Mouse (Mus musculus) R1 (cell line): Measurements from ENCODE around the gene Gm20854.
"Not testable (repeated sequence)": the region's sequence is repeated elsewhere in the genome, so short reads cannot be mapped to it uniquely, and the experiment has no call there.

Source experiments
- DNase-seq: peaks from one replicate; pipeline ENCODE4 v3.0.0-alpha.2; 2018; ENCODE audit warnings: low read depth, low spot score

Gene Gm20854

DNA sequence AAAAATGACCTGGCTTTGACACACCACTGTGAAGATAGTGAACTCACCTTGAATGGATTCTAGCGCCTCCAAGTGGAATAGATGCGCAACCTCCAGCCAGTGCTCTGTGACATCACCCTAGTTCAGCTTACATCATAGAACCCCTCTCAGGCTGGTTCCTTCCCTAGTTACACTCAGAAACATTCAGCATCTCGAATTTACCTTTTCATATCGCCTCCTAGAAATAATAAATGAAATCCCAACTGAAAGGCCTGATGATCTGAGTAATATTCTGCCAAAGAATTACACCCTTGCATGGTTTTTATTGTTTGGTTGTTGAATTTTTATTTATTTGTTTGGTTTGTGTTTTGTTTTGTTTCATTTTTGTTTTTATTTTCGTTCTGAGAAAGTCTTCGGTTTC lies at the start of gene Gm20854:
Gene Gm20854, minus strand, starts transcription at position 101 of the 400 bp plus-strand sequence.
- not testable (repeated sequence) for DNase-seq
